Mouse (Mus musculus) midbrain, embryonic 16.5 days (tissue): ENCODE results near the gene Ankzf1. TPM values are rescaled to one million over a fixed set of nuclear protein-coding genes. Genes with fewer than 3 reads are reported as not detected.

ENCODE experiments used
- ATAC-seq: fragments of 200-750 bp; cut with Nextera tagmentation; 2 replicates; pipeline ENCODE4 v1.8.0; 2017; ENCODE audit warnings: moderate TSS enrichment
- H3K27ac ChIP-seq: fragments of 300-500 bp; sonication (generic); 2 replicates; pipeline ENCODE4 v1.5.1; 2014; ENCODE audit warnings: mild to moderate bottlenecking, low read length, mixed read lengths
- H3K27me3 ChIP-seq: fragments of 300-500 bp; sonication (generic); 2 replicates; pipeline ENCODE4 v1.6.1; 2014; ENCODE audit warnings: low read depth, low read length, mixed read lengths; ENCODE audit not compliant: control insufficient read depth, insufficient read depth
- H3K36me3 ChIP-seq: fragments of 300-500 bp; sonication (generic); 2 replicates; pipeline ENCODE4 v1.6.1; 2014; ENCODE audit warnings: mild to moderate bottlenecking, low read length, moderate library complexity, mixed read lengths; ENCODE audit not compliant: control insufficient read depth, insufficient read depth
- H3K4me1 ChIP-seq: fragments of 300-500 bp; sonication (generic); 2 replicates; pipeline ENCODE4 v1.6.1; 2014; ENCODE audit warnings: mild to moderate bottlenecking, low read length, mixed read lengths; ENCODE audit not compliant: control insufficient read depth, insufficient read depth
- H3K4me2 ChIP-seq: fragments of 300-500 bp; sonication (generic); 2 replicates; pipeline ENCODE4 v1.6.1; 2014; ENCODE audit warnings: mild to moderate bottlenecking, low read length, mixed read lengths
- H3K4me3 ChIP-seq: fragments of 300-500 bp; sonication (generic); 2 replicates; pipeline ENCODE4 v1.5.1; 2014; ENCODE audit warnings: low read depth, mild to moderate bottlenecking, low read length, moderate library complexity, mixed read lengths
- H3K9ac ChIP-seq: fragments of 300-500 bp; sonication (generic); 2 replicates; pipeline ENCODE4 v1.6.1; 2014; ENCODE audit warnings: low read depth, low read length, mixed read lengths
- H3K9me3 ChIP-seq: fragments of 300-500 bp; sonication (generic); replicated peaks from 2 replicates; pipeline ENCODE4 v1.6.1; 2014; ENCODE audit warnings: mild to moderate bottlenecking, low read length, mixed read lengths; ENCODE audit not compliant: control insufficient read depth, poor library complexity, severe bottlenecking
- WGBS: fragments of 180-500 bp; shearing (Covaris S2); extraction: QIAGEN DNeasy Blood & Tissue Kit; methylation state at CpG from one replicate; pipeline ENCODE4 v1.1.7; 2014; 5-methylcytosine and 5-hydroxymethylcytosine counted together
- polyA plus RNA-seq: library from polyadenylated mRNA; unstranded; fragments of >200 nt; fragmentation: Nextera tagmentation; extraction: Ambion mirVana; gene quantifications from 2 replicates; pipeline ENCODE4 v1.2.1, GENCODE M21; 2015

Gene Ankzf1
- polyA plus RNA-seq, 1 experiment from 2014 or later, result 29.5 TPM

GRCm38 (mm10) chr1:75160256-75160617 lies 31.7 kb upstream of the Ankzf1 start:
- Histone ChIP-seq H3K9ac (no peak overlapping the region), H3K27ac (no peak overlapping the region), H3K36me3 (no peaks in the 10 kb centered on the region), H3K4me1 (no peaks in the 10 kb centered on the region), H3K4me2 (no peak overlapping the region), H3K27me3 (no peaks in the 10 kb centered on the region; the same call in 1 of the 2 replicates), H3K9me3 (no peaks in the 10 kb centered on the region), H3K4me3 (no peak overlapping the region)
- 78% methylated on average over 4 of the region's 4 CpGs for WGBS
- ATAC-seq, result no peak

GRCm38 (mm10) chr1:75168093-75168471 lies 23.9 kb upstream of the Ankzf1 start:
- H3K9ac ChIP-seq, result peak overlapping the region; percentile 91
- no peaks in the 10 kb centered on the region for H3K9me3 ChIP-seq
- no peaks in the 10 kb centered on the region; the same call in 1 of the 2 replicates for H3K27me3 ChIP-seq
- H3K27ac ChIP-seq, result peak overlapping the region; percentile 90
- 8% methylated on average over 7 of the region's 7 CpGs for WGBS
- ATAC-seq, result peak; percentile 73
- peak overlapping the region; percentile 85 for H3K4me2 ChIP-seq
- H3K36me3 ChIP-seq, result peaks cover 20% of the 10 kb centered on the region
- H3K4me3 ChIP-seq, result peak overlapping the region; percentile 82
- H3K4me1 ChIP-seq, result peaks cover 9% of the 10 kb centered on the region

GRCm38 (mm10) chr1:75168472-75169464 lies 23.2 kb upstream of the Ankzf1 start, which contains the start of gene Zfand2b:
Gene Zfand2b (plus strand): TSS chr1:75168646.
- peak within 1 kb of the TSS; percentile 90 for H3K27ac ChIP-seq
- H3K27me3 ChIP-seq, result no peaks in the 10 kb centered on the region; the same call in 1 of the 2 replicates
- peak; percentile 96 for ATAC-seq
- H3K4me2 ChIP-seq, result peak within 1 kb of the TSS; percentile 85
- H3K4me3 ChIP-seq, result peak within 1 kb of the TSS; percentile 82
- peaks cover 9% of the 10 kb centered on the region for H3K4me1 ChIP-seq
- under 1% methylated on average over 56 of the region's 59 CpGs for WGBS
- no peaks in the 10 kb centered on the region for H3K9me3 ChIP-seq
- H3K36me3 ChIP-seq, result peaks cover 23% of the 10 kb centered on the region
- peak within 1 kb of the TSS; percentile 91 for H3K9ac ChIP-seq

GRCm38 (mm10) chr1:75179334-75180104 lies 12.4 kb upstream of the Ankzf1 start:
- Histone ChIP-seq H3K9ac (peak overlapping the region; percentile 70), H3K9me3 (no peaks in the 10 kb centered on the region), H3K4me2 (peak overlapping the region; percentile 100), H3K27ac (peak overlapping the region; percentile 45), H3K27me3 (no peaks in the 10 kb centered on the region), H3K4me1 (peaks cover 18% of the 10 kb centered on the region), H3K36me3 (peaks cover 38% of the 10 kb centered on the region), H3K4me3 (peak overlapping the region; percentile 61)
- 9% methylated on average over 23 of the region's 23 CpGs for WGBS
- ATAC-seq, result peak; percentile 51; the same call in 1 of the 2 replicates

- H3K36me3 ChIP-seq, result peaks cover 43% of the 10 kb centered on the region
- H3K4me1 ChIP-seq, result peaks cover 18% of the 10 kb centered on the region
- 0% methylated on average over 31 of the region's 31 CpGs for WGBS
- peak within 1 kb of the TSS; percentile 61 for H3K4me3 ChIP-seq
- peak; percentile 95 for ATAC-seq
- no peaks in the 10 kb centered on the region for H3K27me3 ChIP-seq
- no peaks in the 10 kb centered on the region for H3K9me3 ChIP-seq
- peak within 1 kb of the TSS; percentile 70 for H3K9ac ChIP-seq
- H3K4me2 ChIP-seq, result peak within 1 kb of the TSS; percentile 100
- peak within 1 kb of the TSS; percentile 45 for H3K27ac ChIP-seq
These were observed 11.8 kb upstream of the Ankzf1 start, which contains the start of gene Abcb6 for GRCm38 (mm10) chr1:75180105-75180590. Gene Abcb6 (minus strand): TSS chr1:75180392.

GRCm38 (mm10) chr1:75180741-75181140 lies 11.2 kb upstream of the Ankzf1 start:
- no peaks in the 10 kb centered on the region for H3K27me3 ChIP-seq
- peaks cover 18% of the 10 kb centered on the region for H3K4me1 ChIP-seq
- H3K4me2 ChIP-seq, result peak overlapping the region; percentile 100
- H3K36me3 ChIP-seq, result peaks cover 42% of the 10 kb centered on the region
- no peaks in the 10 kb centered on the region for H3K9me3 ChIP-seq
- no peak overlapping the region for H3K9ac ChIP-seq
- no peak overlapping the region for H3K27ac ChIP-seq
- peak overlapping the region; percentile 61 for H3K4me3 ChIP-seq
- peak; percentile 7; the same call in 1 of the 2 replicates for ATAC-seq
- 37% methylated on average over 7 of the region's 7 CpGs for WGBS

GRCm38 (mm10) chr1:75181377-75181870 lies 10.5 kb upstream of the Ankzf1 start:
- H3K4me3 ChIP-seq, result no peak overlapping the region
- H3K4me2 ChIP-seq, result no peak overlapping the region
- no peak overlapping the region for H3K9ac ChIP-seq
- no peak overlapping the region for H3K27ac ChIP-seq
- peaks cover 46% of the 10 kb centered on the region for H3K36me3 ChIP-seq
- no peaks in the 10 kb centered on the region for H3K27me3 ChIP-seq
- ATAC-seq, result no peak
- H3K9me3 ChIP-seq, result no peaks in the 10 kb centered on the region
- peaks cover 18% of the 10 kb centered on the region for H3K4me1 ChIP-seq
- 85% methylated on average over 4 of the region's 4 CpGs for WGBS

GRCm38 (mm10) chr1:75182160-75182559 lies 9.8 kb upstream of the Ankzf1 start:
- no peak overlapping the region for H3K4me3 ChIP-seq

More at GRCm38 (mm10) chr1:75182160-75182559, 9.8 kb upstream of the Ankzf1 start:
- H3K27me3 ChIP-seq, result no peaks in the 10 kb centered on the region
- H3K27ac ChIP-seq, result no peak overlapping the region
- H3K4me2 ChIP-seq, result no peak overlapping the region
- 65% methylated on average over 4 of the region's 4 CpGs for WGBS
- no peak for ATAC-seq
- no peak overlapping the region for H3K9ac ChIP-seq
- peaks cover 43% of the 10 kb centered on the region for H3K36me3 ChIP-seq
- peaks cover 18% of the 10 kb centered on the region for H3K4me1 ChIP-seq
- H3K9me3 ChIP-seq, result no peaks in the 10 kb centered on the region
